Mouse (Mus musculus) heart, adult 18-20 months (tissue): ENCODE data around the gene Dab2ip. TPM values are rescaled to one million over a fixed set of nuclear protein-coding genes. Genes with fewer than 3 reads are reported as not detected.

Source experiments
- DNase-seq, 2 experiments: peaks; one replicate each; pipeline ENCODE4 v3.0.0; 2021 to 2022; ENCODE audit warnings: mixed read lengths in 1 of 2
- total RNA-seq, 2 experiments: library from RNA; stranded (reverse); gene quantifications; 2 replicates each; pipeline ENCODE4 v1.2.3; 2021

Gene Dab2ip
- total RNA-seq, 2 experiments from 2014 or later, result 42.4 to 44.1 TPM

- peak in 1 of 2 experiments; percentile 32 for DNase-seq
These were observed 125.9 kb downstream of the Dab2ip start for GRCm38 (mm10) chr2:35684005-35684404.

DNA sequence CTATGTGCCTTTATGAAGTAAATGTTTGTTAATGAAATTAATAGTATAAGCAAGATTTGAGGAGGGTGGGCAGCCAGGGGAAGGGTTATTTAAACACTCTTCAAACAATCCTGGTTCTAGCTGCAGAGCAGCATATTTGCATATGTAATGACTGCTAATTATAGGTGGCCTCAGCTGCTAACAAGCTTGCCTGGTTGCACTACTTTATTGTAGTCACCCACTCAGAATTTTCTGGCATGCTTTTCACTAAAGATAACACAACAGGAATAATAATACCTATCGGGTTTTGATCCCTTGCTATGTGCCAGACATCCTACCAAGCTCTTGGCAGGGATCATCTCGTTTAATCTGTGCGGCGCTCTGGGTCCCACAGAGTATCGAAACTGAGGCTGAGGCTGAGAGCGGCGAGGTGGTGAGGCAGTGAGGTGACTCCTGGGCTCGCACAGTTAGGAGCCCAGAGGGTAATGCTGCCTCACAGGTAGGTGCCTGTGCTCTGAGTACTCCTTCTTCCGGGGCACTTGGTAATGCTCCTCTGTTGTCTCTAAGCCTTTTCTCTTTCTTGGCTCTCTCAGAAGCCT, 126.8 kb downstream of the Dab2ip start:
- DNase-seq, result no peak

DNA sequence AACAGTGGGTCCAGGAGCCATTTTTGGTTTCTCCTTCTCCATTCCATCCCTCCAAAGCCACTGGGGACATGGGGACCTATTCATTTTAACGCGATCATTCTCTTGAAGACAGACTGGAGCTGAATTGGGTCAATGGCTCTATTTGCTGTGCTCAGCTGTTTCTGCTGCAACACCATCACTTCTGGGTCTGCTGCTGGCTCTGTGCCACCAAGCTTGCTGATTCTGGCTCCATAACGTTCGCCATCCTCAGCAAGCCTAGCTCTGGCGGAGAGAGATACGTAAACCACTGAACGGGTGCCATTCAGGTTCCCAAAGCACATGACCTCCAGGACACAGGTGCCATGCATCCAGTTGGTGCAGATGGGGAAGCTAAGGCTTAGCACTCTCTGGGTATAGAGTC, 128.0 kb downstream of the Dab2ip start:
- DNase-seq, result no peak

GRCm38 (mm10) chr2:35687557-35688070, 129.5 kb downstream of the Dab2ip start:
- no peak for DNase-seq

- no peak for DNase-seq
These were observed 130.1 kb downstream of the Dab2ip start for GRCm38 (mm10) chr2:35688121-35688520.

- DNase-seq, result no peak
These were observed 130.5 kb downstream of the Dab2ip start for GRCm38 (mm10) chr2:35688581-35688980.

- no peak for DNase-seq
These were observed 131.8 kb downstream of the Dab2ip start for GRCm38 (mm10) chr2:35689881-35690280.

DNA sequence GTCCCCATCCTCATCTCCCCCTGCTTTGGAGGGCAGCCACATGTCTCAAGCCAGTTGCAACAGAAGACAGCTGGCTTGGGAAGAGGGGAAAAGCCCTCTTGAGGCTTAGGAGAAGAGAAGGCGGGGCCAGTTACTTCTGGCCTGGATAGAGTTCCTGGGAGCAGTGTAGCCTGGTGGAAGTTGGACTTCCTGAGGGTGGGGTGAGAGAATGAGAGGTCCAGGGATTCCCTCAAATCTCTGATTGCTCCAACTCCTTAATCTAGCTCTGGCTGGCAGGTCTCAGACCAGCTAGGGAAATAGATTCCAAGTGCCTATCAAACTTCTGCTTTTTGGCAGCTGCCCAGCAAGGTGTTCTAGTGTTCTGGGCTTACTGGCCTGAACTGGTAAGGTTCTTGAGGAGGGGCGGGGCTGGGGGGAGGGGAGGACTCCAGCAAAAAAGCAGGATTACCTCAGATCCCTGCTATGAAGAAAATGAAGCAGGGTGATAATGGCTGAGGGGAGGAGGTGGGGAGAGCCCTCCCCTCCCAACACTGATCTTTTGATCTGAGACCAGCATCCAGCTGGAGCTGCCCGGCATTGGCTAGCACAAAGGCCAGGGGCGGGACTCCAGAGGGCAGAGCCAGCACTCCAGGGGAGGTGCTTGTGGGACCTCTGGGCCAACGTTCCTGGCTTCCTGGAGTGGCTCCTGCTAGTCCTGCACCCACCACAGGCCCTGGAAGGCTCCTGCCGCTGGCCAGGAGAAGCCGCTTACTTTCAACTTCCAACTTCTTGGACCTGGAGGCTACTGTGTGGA, 133.4 kb downstream of the Dab2ip start:
- DNase-seq, result peak; percentile 74 to 88

GRCm38 (mm10) chr2:35692272-35692900, 134.3 kb downstream of the Dab2ip start:
- DNase-seq, result no peak

DNA sequence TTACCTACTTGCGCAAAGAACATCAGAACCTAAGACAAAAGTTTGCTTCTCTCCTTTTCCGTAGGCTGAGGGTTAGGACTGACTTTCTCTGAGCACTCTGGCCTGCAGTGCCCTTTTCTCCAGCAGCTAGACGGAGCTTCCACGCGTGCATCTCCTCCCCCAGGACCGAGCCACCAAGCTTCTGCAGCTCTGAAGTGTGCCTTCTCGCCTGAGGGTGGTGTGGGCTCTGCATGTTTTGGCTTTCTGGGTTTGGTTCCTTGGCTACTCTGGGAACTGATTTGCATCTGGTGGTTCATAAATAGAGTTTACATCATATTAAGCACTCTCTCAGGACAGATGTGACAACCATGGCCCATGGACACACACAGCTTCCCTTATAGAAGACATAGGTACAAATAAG, 135.0 kb downstream of the Dab2ip start:
- no peak for DNase-seq

DNA sequence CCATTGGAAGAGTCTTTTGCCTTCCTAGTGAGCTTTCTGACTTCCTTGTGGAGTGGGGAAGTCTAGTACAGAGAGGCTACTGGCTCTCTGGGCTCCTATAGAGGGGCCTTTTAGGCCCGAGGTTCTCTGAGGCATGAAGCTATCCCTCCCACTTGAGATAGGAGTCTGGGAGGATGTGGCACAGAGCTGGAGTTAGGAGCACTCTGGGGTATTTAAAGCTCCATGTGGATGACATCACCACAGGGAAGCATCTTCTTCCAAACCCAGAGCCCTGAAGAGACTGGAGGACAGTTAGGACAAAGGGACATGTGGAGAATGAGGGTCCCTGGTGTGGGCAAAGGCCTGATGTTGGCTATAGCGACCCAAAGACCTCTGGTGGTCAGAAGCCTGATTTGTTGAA, 136.0 kb downstream of the Dab2ip start:
- no peak for DNase-seq

DNA sequence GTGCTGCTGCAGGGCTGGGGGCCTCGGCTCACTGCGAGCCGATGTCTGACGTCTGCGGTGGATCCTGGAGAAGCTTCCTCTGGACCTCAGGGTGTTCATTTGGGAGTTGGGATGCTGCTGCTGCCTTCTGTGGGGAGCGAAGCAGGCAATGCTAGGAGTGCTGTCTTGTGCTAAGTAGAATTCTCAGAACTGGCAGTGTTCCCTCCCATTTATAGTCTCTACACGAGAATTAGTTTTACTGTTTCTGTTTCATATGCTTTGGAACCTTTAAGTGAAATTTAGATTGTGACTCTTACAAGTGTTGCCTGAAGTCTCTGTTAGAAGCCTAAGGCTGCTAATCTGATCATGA, 138.1 kb downstream of the Dab2ip start:
- DNase-seq, result no peak

- DNase-seq, result peak; percentile 74 to 89
These were observed 138.7 kb downstream of the Dab2ip start for GRCm38 (mm10) chr2:35696542-35697391.

DNA sequence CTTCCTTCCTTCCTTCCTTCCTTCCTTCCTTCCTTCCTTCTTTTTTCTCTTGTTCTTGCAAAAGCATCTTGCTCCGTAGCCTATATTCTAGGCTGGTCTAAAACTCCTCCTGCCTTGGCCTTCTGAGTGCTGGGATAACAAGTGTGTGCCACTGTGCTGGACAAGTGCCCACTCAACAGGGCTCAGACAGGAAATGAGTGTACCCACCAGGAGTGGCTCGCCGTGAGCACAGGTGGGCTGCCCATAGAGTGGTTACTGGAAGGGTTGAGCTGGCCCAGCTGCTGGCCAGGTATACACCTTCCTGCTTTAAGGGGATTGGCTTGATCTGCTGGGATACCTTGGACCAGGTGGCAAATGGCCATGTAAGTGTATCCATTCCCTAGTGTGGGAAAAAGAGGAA, 139.7 kb downstream of the Dab2ip start:
- DNase-seq, result peak in 1 of 2 experiments; percentile 17

GRCm38 (mm10) chr2:35700966-35701365, 142.9 kb downstream of the Dab2ip start:
- peak; percentile 37 to 55 for DNase-seq

DNA sequence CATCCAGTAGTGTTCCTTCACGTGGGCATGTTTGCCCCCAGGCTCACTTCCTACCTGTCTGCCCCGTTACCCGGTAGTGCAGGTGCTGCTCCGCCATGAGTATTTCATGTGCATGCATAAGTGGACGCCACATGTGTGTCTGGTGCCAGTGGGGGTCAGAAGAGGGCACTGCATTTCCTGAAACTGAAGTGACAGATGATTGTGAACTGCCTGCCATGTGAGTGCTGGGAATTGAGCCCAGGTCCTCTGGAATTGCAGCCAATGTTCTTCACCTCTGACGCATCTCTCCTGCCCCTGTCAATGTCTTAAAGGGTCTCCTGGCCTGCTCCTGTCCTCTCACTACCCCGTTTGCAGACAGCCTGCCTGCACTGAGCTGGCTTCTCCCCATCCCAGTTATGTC, 143.9 kb downstream of the Dab2ip start:
- DNase-seq, result peak; percentile 19 to 33

DNA sequence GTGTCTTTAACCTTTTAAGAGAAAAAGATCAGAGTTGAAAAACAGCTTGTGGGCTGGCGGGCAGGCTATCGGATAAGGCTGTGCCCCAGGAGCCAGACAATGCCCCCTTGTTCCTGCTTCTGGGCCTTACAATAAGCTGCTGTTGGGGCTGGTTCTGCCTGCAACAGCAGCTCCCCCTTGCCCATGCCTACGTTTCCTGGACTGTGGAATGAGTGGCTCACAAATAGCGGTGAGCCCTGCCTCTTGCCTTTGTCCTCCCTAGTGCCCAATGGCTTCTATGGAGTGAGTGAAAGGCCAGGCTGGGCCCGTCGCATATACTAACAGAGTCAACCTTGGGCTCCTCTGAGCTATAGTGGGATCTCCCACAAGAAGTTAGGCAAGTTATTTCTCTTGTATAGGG, 144.5 kb downstream of the Dab2ip start:
- DNase-seq, result no peak

DNA sequence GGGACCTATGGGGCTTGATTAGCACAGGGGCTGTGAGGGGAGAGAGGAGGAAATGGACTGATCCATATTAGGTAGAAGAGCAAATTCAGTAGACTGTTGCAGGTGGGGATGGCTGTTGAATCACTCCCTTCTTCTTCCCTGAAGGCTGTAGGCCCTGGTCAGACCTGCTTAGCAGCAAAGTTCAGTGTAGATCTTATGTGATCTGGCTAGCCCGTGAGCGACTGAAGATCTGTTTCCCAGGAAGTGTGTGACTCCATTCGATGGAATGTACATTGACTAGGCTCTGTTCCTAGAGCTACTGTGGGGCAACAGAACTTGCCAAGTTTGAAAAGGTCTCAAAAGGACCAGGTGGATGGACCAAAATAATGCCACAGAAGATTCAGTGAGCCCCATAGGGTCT, 145.2 kb downstream of the Dab2ip start:
- DNase-seq, result peak in 1 of 2 experiments; percentile 20

DNA sequence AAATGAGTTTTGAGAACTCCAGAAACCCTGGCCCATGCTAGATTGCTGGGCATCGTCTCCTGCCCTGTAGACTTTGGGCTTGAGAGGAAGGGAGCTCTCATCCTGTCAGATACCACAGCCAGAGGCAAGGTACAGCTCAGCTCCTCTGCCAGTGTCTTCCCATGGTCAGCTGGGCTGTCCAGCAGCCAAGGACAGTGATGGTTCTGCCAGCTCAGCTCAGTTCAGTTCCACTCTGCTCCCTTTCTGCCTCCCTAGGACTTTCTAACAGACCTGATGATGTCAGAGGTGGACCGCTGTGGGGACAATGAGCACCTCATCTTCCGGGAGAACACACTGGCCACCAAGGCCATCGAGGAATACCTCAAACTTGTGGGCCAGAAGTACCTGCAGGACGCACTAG, 154.5 kb downstream of the Dab2ip start:
- DNase-seq, result no peak

GRCm38 (mm10) chr2:35713460-35713859, 155.4 kb downstream of the Dab2ip start:
- no peak for DNase-seq

DNA sequence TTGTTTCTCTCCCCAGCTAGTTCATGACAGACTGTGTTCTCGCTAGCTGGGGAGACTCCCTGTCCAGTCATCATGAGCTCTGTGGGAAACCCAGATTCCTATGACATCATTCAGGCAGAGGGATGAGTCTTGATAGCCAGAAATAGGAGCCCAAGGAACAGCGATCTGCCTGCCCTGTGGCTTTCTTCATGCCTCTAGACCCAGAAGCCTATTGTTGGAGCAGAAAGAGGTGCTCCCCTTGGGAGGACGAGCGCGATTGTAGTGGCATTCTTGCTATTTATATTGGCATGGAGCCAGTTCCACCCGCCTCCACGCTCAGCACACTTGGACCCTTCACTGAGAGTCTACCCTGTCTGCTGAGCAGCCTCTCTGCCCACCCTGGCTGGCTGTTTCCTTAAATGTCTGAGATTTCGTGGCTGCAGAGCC, 156.7 kb downstream of the Dab2ip start:
- DNase-seq, result peak; percentile 63 to 71

DNA sequence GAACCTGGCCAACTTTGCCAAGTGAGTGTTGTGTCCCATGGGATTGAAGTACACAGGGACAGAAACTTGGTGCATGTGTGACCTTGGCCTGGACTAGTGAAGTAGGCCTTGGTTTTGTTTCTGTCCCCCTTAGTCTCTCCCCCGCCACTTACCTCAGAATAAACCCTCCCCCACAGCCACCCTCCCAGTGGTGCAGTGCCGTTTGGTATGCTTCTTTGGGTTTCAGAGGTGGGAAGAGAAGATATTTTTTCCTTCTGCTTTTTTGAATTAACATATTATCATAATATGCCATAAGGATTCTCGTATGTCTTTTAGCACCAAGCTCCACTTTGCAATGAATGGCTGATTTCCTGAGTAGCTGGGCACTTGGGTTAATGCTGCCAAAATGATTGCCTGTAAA, 157.4 kb downstream of the Dab2ip start:
- DNase-seq, result no peak
